Mouse (Mus musculus): ENCODE data around the gene Olfr209. TPM values are rescaled to one million over a fixed set of nuclear protein-coding genes. Genes with fewer than 3 reads are reported as not detected.
"Not testable (repeated sequence)": the region's sequence is repeated elsewhere in the genome, so short reads cannot be mapped to it uniquely, and the experiment has no call there.

The Olfr209 gene
- polyA plus RNA-seq, 1 experiment = not detected

GRCm38 (mm10) chr16:59349146-59349545 is 14.6 kb downstream of the Olfr209 start, which contains the start of gene Olfr206:
Olfr206 (minus strand) TSS chr16:59349246.
- no peaks in the 10 kb centered on the region for H3K4me1 ChIP-seq (ENCODE audit: control insufficient read depth, insufficient read depth, low read length)
- H3K27ac ChIP-seq (ENCODE audit: insufficient read depth, low read length) = no peak within 1 kb of the TSS
- H3K4me3 ChIP-seq (ENCODE audit: insufficient read depth, low read length) = no peak within 1 kb of the TSS
- no peak for TF ChIP-seq POLR2A (IDR thresholded peaks at IDR 0.05; ENCODE audit: extremely low read depth, insufficient read depth, low read length)
- TF ChIP-seq CTCF (IDR thresholded peaks at IDR 0.05; ENCODE audit: extremely low read depth, insufficient read depth, low read length) = no peak

- TF ChIP-seq CTCF (IDR thresholded peaks at IDR 0.05; ENCODE audit: extremely low read depth, insufficient read depth, low read length) = no peak
- Histone ChIP-seq H3K4me3 (ENCODE audit: insufficient read depth, low read length) (no peak within 1 kb of the TSS), H3K27ac (ENCODE audit: insufficient read depth, low read length) (no peak within 1 kb of the TSS), H3K4me1 (ENCODE audit: control insufficient read depth, insufficient read depth, low read length) (no peaks in the 10 kb centered on the region)
Measured at GRCm38 (mm10) chr16:59331038-59331437, 32.8 kb downstream of the Olfr209 start, which contains the start of gene Olfr205. Olfr205 (minus strand) TSS chr16:59331138.

- H3K4me3 ChIP-seq (ENCODE audit: insufficient read depth, low read length); H3K4me1 ChIP-seq (ENCODE audit: control insufficient read depth, insufficient read depth, low read length); H3K27ac ChIP-seq (ENCODE audit: insufficient read depth, low read length): not testable (repeated sequence)
Measured at GRCm38 (mm10) chr16:59323262-59323661, 40.5 kb downstream of the Olfr209 start.

- Histone ChIP-seq H3K4me3 (ENCODE audit: insufficient read depth, low read length) (no peak within 1 kb of the TSS), H3K4me1 (ENCODE audit: control insufficient read depth, insufficient read depth, low read length) (no peaks in the 10 kb centered on the region), H3K27ac (ENCODE audit: insufficient read depth, low read length) (no peak within 1 kb of the TSS)
- no peak for TF ChIP-seq POLR2A (IDR thresholded peaks at IDR 0.05; ENCODE audit: extremely low read depth, insufficient read depth, low read length)
- no peak for TF ChIP-seq CTCF (IDR thresholded peaks at IDR 0.05; ENCODE audit: extremely low read depth, insufficient read depth, low read length)
Measured at GRCm38 (mm10) chr16:59318148-59318547, 45.6 kb downstream of the Olfr209 start, which contains the start of gene Olfr204. Olfr204 (minus strand) TSS chr16:59318248.

Other genes starting within 250 kb of the Olfr209 start
- gene Olfr194, start 242.9 kb downstream of the Olfr209 start, polyA plus RNA-seq (2012; rRNA removed) = not detected in 2 replicates
- gene Olfr195, start 216.9 kb downstream of the Olfr209 start, polyA plus RNA-seq (2012; rRNA removed) = not detected in 2 replicates
- gene Olfr196, start 193.5 kb downstream of the Olfr209 start, polyA plus RNA-seq (2012; rRNA removed) = not detected in 2 replicates
- not detected in 2 replicates for gene Olfr198, start 160.5 kb downstream of the Olfr209 start, polyA plus RNA-seq (2012; rRNA removed)
- gene Olfr199, start 144.2 kb downstream of the Olfr209 start, polyA plus RNA-seq (2012; rRNA removed) = not detected in 2 replicates
- gene Olfr201, start 91.4 kb downstream of the Olfr209 start, polyA plus RNA-seq (2012; rRNA removed) = not detected in 2 replicates
- gene Olfr202, start 77.2 kb downstream of the Olfr209 start, polyA plus RNA-seq (2012; rRNA removed) = not detected in 2 replicates
- not detected in 2 replicates for gene Olfr203, start 65.1 kb downstream of the Olfr209 start, polyA plus RNA-seq (2012; rRNA removed)
- gene Olfr204, start 45.7 kb downstream of the Olfr209 start, polyA plus RNA-seq (2012; rRNA removed) = not detected in 2 replicates
- gene Olfr205, start 32.9 kb downstream of the Olfr209 start, polyA plus RNA-seq (2012; rRNA removed) = not detected in 2 replicates
- gene Olfr206, start 14.7 kb downstream of the Olfr209 start, polyA plus RNA-seq (2012; rRNA removed) = not detected in 2 replicates
- gene Gabrr3, start 43.3 kb upstream of the Olfr209 start, polyA plus RNA-seq (2012; rRNA removed) = 0.02 TPM in 2 replicates
- gene Riox2, start 107.8 kb upstream of the Olfr209 start, polyA plus RNA-seq (2012; rRNA removed) = 10.0 and 10.4 TPM in 2 replicates
- gene Crybg3, start 237.0 kb upstream of the Olfr209 start, polyA plus RNA-seq (2012; rRNA removed) = 2.6 and 4.0 TPM in 2 replicates